Mouse (Mus musculus): ENCODE data around the gene Defa33. TPM values are rescaled to one million over a fixed set of nuclear protein-coding genes. Genes with fewer than 3 reads are reported as not detected.
"Not testable (repeated sequence)": the region's sequence is repeated elsewhere in the genome, so short reads cannot be mapped to it uniquely, and the experiment has no call there.

Gene Defa33
- total RNA-seq (2021): not detected

GRCm38 (mm10) chr8:21391511-21391910, at the start of gene Defa33:
Gene Defa33, plus strand, starts transcription at chr8:21391811.
- DNase-seq: not testable (repeated sequence)

- not testable (repeated sequence) for DNase-seq
Measured at GRCm38 (mm10) chr8:21378215-21378614, 13.4 kb upstream of the Defa33 start, which contains the start of gene Defa2. Gene Defa2, plus strand, starts transcription at chr8:21378515.

- DNase-seq: not testable (repeated sequence)
Measured at GRCm38 (mm10) chr8:21427111-21427510, 35.5 kb downstream of the Defa33 start, which contains the start of gene Defa36. Gene Defa36, plus strand, starts transcription at chr8:21427411.

Other genes with a start within 250 kb of the Defa33 start
- not detected for gene Defa22, start 229.5 kb upstream of the Defa33 start, total RNA-seq (2021)
- not detected for gene Defa31, start 200.2 kb upstream of the Defa33 start, total RNA-seq (2021)
- not detected for gene Gm15293, start 190.2 kb upstream of the Defa33 start, total RNA-seq (2021)
- gene Gm15292, start 142.1 kb upstream of the Defa33 start, total RNA-seq (2021): not detected
- not detected for gene Defa27, start 76.3 kb upstream of the Defa33 start, total RNA-seq (2021)
- not detected for gene Defa29, start 64.8 kb upstream of the Defa33 start, total RNA-seq (2021)
- gene Defa2, start 13.3 kb upstream of the Defa33 start, total RNA-seq (2021): not detected
- gene Defa36, start 35.6 kb downstream of the Defa33 start, total RNA-seq (2021): not detected
- gene Gm7849, start 64.7 kb downstream of the Defa33 start, total RNA-seq (2021): not detected
- gene Defa20, start 117.4 kb downstream of the Defa33 start, total RNA-seq (2021): not detected
- gene Defa32, start 137.2 kb downstream of the Defa33 start, total RNA-seq (2021): not detected
- not detected for gene Defa37, start 173.6 kb downstream of the Defa33 start, total RNA-seq (2021)
- gene Defa28, start 191.2 kb downstream of the Defa33 start, total RNA-seq (2021): not detected
- not detected for gene Gm7861, start 202.7 kb downstream of the Defa33 start, total RNA-seq (2021)
- gene Defa26, start 226.4 kb downstream of the Defa33 start, total RNA-seq (2021): not detected